Mouse (Mus musculus) stomach, adult 2 months (tissue): Measurements from ENCODE around the gene Slc1a1. TPM values are rescaled to one million over a fixed set of nuclear protein-coding genes. Genes with fewer than 3 reads are reported as not detected.

Experiments
- polyA plus RNA-seq: library from polyadenylated mRNA; depleted of rRNA; stranded (reverse); fragments of >200 nt; gene quantifications from 2 replicates; pipeline ENCODE4 v1.2.3, GENCODE M21; 2012; rRNA removed

The Slc1a1 gene
- 0.15 and 0.16 TPM in 2 replicates for polyA plus RNA-seq

DNA sequence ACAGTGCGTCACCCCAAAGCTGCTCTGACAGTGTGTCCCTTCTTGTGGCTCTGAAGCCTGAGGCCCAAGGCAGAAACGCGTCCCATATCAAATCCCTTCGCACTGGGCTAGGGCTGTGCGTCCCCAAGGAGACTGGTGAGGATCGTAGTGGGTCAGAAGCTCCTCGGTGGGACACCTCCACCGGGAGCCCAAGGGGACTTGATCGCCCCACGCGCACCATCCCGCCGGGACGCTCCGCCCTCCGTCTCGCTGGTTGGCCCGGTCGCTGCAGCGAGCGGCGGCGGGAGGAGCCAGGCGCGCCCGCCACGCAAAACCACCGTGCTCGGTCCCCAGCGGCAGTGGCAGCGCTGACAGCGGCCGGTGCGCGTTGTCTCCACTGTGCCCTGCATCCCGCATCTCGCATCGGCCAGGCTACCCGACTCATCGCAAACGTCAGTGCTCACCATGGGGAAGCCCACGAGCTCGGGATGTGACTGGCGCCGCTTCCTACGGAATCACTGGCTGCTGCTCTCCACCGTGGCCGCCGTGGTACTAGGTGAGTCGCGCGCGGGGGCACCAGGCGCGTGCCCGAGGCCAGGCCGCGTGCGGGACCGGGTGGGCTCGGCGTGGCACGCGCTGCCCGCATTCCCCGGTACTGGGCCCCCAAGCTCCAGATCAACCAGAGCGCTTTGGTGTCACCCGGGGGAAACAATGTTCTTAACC is at the start of gene Slc1a1:
Slc1a1 (plus strand) TSS at position 252 of the 702 bp plus-strand sequence.

Other genes with a start within 250 kb of the Slc1a1 start
- gene Glis3, start 155.0 kb upstream of the Slc1a1 start, polyA plus RNA-seq = 1.2 and 1.5 TPM in 2 replicates
- gene Plpp6, start 128.9 kb downstream of the Slc1a1 start, polyA plus RNA-seq = 6.4 and 11.5 TPM in 2 replicates
- gene 4430402I18Rik, start 132.8 kb downstream of the Slc1a1 start, polyA plus RNA-seq = 0.05 and 0.31 TPM in 2 replicates
- 2.4 and 2.5 TPM in 2 replicates for gene Cdc37l1, start 155.3 kb downstream of the Slc1a1 start, polyA plus RNA-seq
- gene Ak3, start 212.9 kb downstream of the Slc1a1 start, polyA plus RNA-seq = 77.9 and 129 TPM in 2 replicates